Mouse (Mus musculus): ENCODE measurements at regions not wholly inside any gene's neighbourhood (a gene's known extent, or its start where the extent isn't known, plus 50 kb on each side); places are given as distances from the start of the nearest gene placed in this dataset.
A peak's percentile ranks its signal among the peaks of the same experiment; 100 is the strongest.

DNA sequence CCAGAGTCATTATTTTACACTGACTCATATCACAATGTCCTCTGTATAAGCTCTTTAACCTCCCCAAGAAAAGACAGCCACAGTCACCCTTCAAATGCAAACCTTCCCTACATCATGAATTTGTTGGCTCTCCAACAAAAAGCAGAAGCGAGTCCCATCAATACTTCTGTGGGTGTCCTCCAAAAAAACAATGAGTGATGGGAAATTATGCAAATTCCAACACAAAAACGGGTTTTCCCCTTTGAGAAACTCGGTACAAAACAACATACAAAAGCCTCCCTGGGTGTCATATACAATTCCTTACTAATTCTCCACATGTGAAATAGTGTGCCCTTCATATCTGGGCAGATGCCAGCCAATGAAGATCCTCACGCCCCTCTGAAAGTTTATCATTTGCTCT lies 311.8 kb upstream of the 4930412O13Rik start:
- H3K4me2 ChIP-seq (ENCODE audit: insufficient read depth, low read depth, poor library complexity, severe bottlenecking): peak overlapping the region; percentile 83
- TF ChIP-seq ZNF384 (IDR thresholded peaks at IDR 0.05; ENCODE audit: low read depth, low read length) (peak; percentile 65), ZC3H11A (IDR thresholded peaks at IDR 0.05; ENCODE audit: low read depth, low read length) (no peak), USF1 (IDR thresholded peaks at IDR 0.05; ENCODE audit: low read depth, low read length) (no peak), IRF4 (IDR thresholded peaks at IDR 0.05; ENCODE audit: low read depth, low read length) (peak; percentile 37; the same call in 1 of the 2 replicates), EP300 (IDR thresholded peaks at IDR 0.05; ENCODE audit: low read length) (peak; percentile 67), PAX5 (IDR thresholded peaks at IDR 0.05; ENCODE audit: low read length) (no peak)
- H3K9ac ChIP-seq (ENCODE audit: insufficient read depth, low read depth): no peak overlapping the region
- H3K27me3 ChIP-seq (replicated peaks): no peaks in the 10 kb centered on the region
- H3K36me3 ChIP-seq (replicated peaks in 1 of 2; ENCODE audit: control insufficient read depth in 1 of 2, insufficient read depth in 1 of 2, low read length in 1 of 2): no peaks in the 10 kb centered on the region
- no peaks in the 10 kb centered on the region for H3K79me2 ChIP-seq (replicated peaks; ENCODE audit: control insufficient read depth, extremely low read depth, insufficient read depth, poor library complexity, severe bottlenecking)
- H3K4me3 ChIP-seq (replicated peaks in 1 of 3; ENCODE audit: low read depth in 2 of 3, low read length in 2 of 3, poor library complexity in 1 of 3): no peak overlapping the region
- in situ Hi-C loops (cut with MboI; ENCODE audit: low pct_ligation_motif_present, low pct_unique_long_range_greater_than_20kb, low sequenced_read_pairs): no loop called here
- dilution Hi-C loops (cut with MboI; ENCODE audit: extremely low pct_ligation_motif_present, extremely low pct_unique_long_range_greater_than_20kb, low sequenced_read_pairs): no loop called here
- H3K9me3 ChIP-seq (replicated peaks; ENCODE audit: low read length): no peaks in the 10 kb centered on the region
- H3K4me1 ChIP-seq (ENCODE audit: control insufficient read depth in 1 of 2, insufficient read depth in 2 of 2): peaks cover 8 to 22% of the 10 kb centered on the region in 2 experiments; a peak in 3 of 4 replicates
- no peak overlapping the region for H3K27ac ChIP-seq (ENCODE audit: insufficient read depth, low read depth)
- DNase-seq (ENCODE audit: extremely low read depth): peak; percentile 64

- Histone ChIP-seq H3K27me3 (replicated peaks) (no peaks in the 10 kb centered on the region), H3K4me1 (ENCODE audit: control insufficient read depth in 1 of 2, insufficient read depth in 2 of 2) (peaks cover 10 to 31% of the 10 kb centered on the region in 2 experiments), H3K4me2 (ENCODE audit: insufficient read depth, low read depth, poor library complexity, severe bottlenecking) (no peak overlapping the region), H3K4me3 (replicated peaks in 1 of 3; ENCODE audit: low read depth in 2 of 3, low read length in 2 of 3, poor library complexity in 1 of 3) (no peak overlapping the region), H3K27ac (ENCODE audit: insufficient read depth, low read depth) (no peak overlapping the region), H3K9me3 (replicated peaks; ENCODE audit: low read length) (no peaks in the 10 kb centered on the region), H3K9ac (ENCODE audit: insufficient read depth, low read depth) (no peak overlapping the region), H3K79me2 (replicated peaks; ENCODE audit: control insufficient read depth, extremely low read depth, insufficient read depth, poor library complexity, severe bottlenecking) (no peaks in the 10 kb centered on the region), H3K36me3 (replicated peaks in 1 of 2; ENCODE audit: control insufficient read depth in 1 of 2, insufficient read depth in 1 of 2, low read length in 1 of 2) (no peaks in the 10 kb centered on the region)
- TF ChIP-seq EP300 (IDR thresholded peaks at IDR 0.05; ENCODE audit: low read length): no peak
- peak; percentile 55 for DNase-seq (ENCODE audit: extremely low read depth)
- in situ Hi-C loops (cut with MboI; ENCODE audit: low pct_ligation_motif_present, low pct_unique_long_range_greater_than_20kb, low sequenced_read_pairs) (no loop called here), dilution Hi-C loops (cut with MboI; ENCODE audit: extremely low pct_ligation_motif_present, extremely low pct_unique_long_range_greater_than_20kb, low sequenced_read_pairs) (no loop called here)
Measured at GRCm38 (mm10) chr2:9574196-9574595, 306.9 kb upstream of the 4930412O13Rik start.

DNA sequence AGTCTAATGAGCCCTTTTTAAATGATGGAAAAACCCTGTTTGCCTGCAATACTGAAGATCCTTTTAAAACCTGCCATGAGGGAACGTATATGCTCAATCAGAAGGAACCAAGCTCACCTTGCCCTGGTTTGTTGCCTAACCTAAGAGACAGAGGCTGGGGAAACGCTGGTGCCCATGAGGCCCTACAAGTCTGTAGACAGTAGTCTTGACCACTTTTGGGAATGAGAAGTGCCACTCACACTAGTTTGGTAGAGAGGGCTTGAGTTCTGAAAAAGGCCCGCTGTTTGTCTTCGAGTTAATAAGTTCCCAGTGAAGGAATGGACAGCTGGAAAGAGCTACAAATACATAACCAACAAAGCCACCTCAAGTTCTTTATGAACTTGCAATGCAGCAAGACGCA lies 306.4 kb upstream of the 4930412O13Rik start:
- Histone ChIP-seq H3K27me3 (replicated peaks) (no peaks in the 10 kb centered on the region), H3K4me3 (replicated peaks in 1 of 3; ENCODE audit: low read depth in 2 of 3, low read length in 2 of 3, poor library complexity in 1 of 3) (no peak overlapping the region), H3K36me3 (replicated peaks in 1 of 2; ENCODE audit: control insufficient read depth in 1 of 2, insufficient read depth in 1 of 2, low read length in 1 of 2) (no peaks in the 10 kb centered on the region), H3K9me3 (replicated peaks; ENCODE audit: low read length) (no peaks in the 10 kb centered on the region), H3K9ac (ENCODE audit: insufficient read depth, low read depth) (no peak overlapping the region), H3K4me2 (ENCODE audit: insufficient read depth, low read depth, poor library complexity, severe bottlenecking) (no peak overlapping the region), H3K27ac (ENCODE audit: insufficient read depth, low read depth) (no peak overlapping the region), H3K79me2 (replicated peaks; ENCODE audit: control insufficient read depth, extremely low read depth, insufficient read depth, poor library complexity, severe bottlenecking) (no peaks in the 10 kb centered on the region), H3K4me1 (ENCODE audit: control insufficient read depth in 1 of 2, insufficient read depth in 2 of 2) (peaks cover 8 to 26% of the 10 kb centered on the region in 2 experiments)
- TF ChIP-seq ETS1 (conservative IDR thresholded peaks at IDR 0.05; ENCODE audit: low read depth, low read length) (no peak), EP300 (IDR thresholded peaks at IDR 0.05; ENCODE audit: low read length) (no peak), USF2 (conservative IDR thresholded peaks at IDR 0.05; ENCODE audit: low read depth, low read length) (no peak), CHD1 (IDR thresholded peaks at IDR 0.05; ENCODE audit: low read depth, low read length) (no peak), USF1 (IDR thresholded peaks at IDR 0.05; ENCODE audit: low read depth, low read length) (no peak), GABPA (IDR thresholded peaks at IDR 0.05; ENCODE audit: insufficient replicate concordance, low read depth, low read length) (no peak), TCF12 (IDR thresholded peaks at IDR 0.05; ENCODE audit: low read depth, low read length) (no peak), KAT2A (IDR thresholded peaks at IDR 0.05; ENCODE audit: insufficient replicate concordance, low read length) (no peak), POLR2AphosphoS2 (IDR thresholded peaks at IDR 0.05; ENCODE audit: low read depth, low read length) (no peak), JUND (conservative IDR thresholded peaks at IDR 0.05; ENCODE audit: low read depth, low read length) (no peak), NELFE (IDR thresholded peaks at IDR 0.05; ENCODE audit: low read depth, low read length) (no peak), BHLHE40 (IDR thresholded peaks at IDR 0.05; ENCODE audit: low read depth, low read length) (no peak), MAX (IDR thresholded peaks at IDR 0.05; ENCODE audit: low read length) (no peak), PAX5 (IDR thresholded peaks at IDR 0.05; ENCODE audit: low read length) (no peak), ZNF384 (IDR thresholded peaks at IDR 0.05; ENCODE audit: low read depth, low read length) (no peak)
- dilution Hi-C loops (cut with MboI; ENCODE audit: extremely low pct_ligation_motif_present, extremely low pct_unique_long_range_greater_than_20kb, low sequenced_read_pairs): no loop called here
- in situ Hi-C loops (cut with MboI; ENCODE audit: low pct_ligation_motif_present, low pct_unique_long_range_greater_than_20kb, low sequenced_read_pairs): no loop called here
- DNase-seq (ENCODE audit: extremely low read depth): no peak
